Mouse (Mus musculus) embryo, embryonic 10 days (tissue): ENCODE measurements around the gene Pabpn1l.

Experiments
- DNase-seq: peaks from one replicate; pipeline ENCODE4 v3.0.0-alpha.2; 2015; ENCODE audit warnings: low spot score

Gene Pabpn1l

GRCm38 (mm10) chr8:122618660-122619378, 3.7 kb downstream of the Pabpn1l start:
- no peak for DNase-seq

- peak; percentile 90 for DNase-seq
Observed at GRCm38 (mm10) chr8:122617947-122618546, 4.5 kb downstream of the Pabpn1l start.

GRCm38 (mm10) chr8:122616181-122616905, 6.2 kb downstream of the Pabpn1l start:
- no peak for DNase-seq

GRCm38 (mm10) chr8:122611295-122612133, 11.0 kb downstream of the Pabpn1l start, which contains the start of the genes Galns and Trappc2l:
Galns (minus strand) TSS chr8:122611463.
Trappc2l (plus strand) TSS chr8:122611640.
- peak; percentile 99 for DNase-seq

GRCm38 (mm10) chr8:122610612-122611277, 11.8 kb downstream of the Pabpn1l start:
- no peak for DNase-seq

- no peak for DNase-seq
Observed at GRCm38 (mm10) chr8:122610209-122610608, 12.3 kb downstream of the Pabpn1l start.

- DNase-seq: no peak
Observed at GRCm38 (mm10) chr8:122606810-122607209, 15.7 kb downstream of the Pabpn1l start.

- DNase-seq: no peak
Observed at GRCm38 (mm10) chr8:122605367-122605766, 17.2 kb downstream of the Pabpn1l start.

GRCm38 (mm10) chr8:122604640-122605039, 17.9 kb downstream of the Pabpn1l start:
- DNase-seq: no peak

GRCm38 (mm10) chr8:122600666-122601065, 21.9 kb downstream of the Pabpn1l start:
- DNase-seq: no peak

GRCm38 (mm10) chr8:122596031-122596430, 26.5 kb downstream of the Pabpn1l start:
- DNase-seq: no peak

- no peak for DNase-seq
Observed at GRCm38 (mm10) chr8:122593783-122594507, 28.6 kb downstream of the Pabpn1l start.

GRCm38 (mm10) chr8:122593240-122593639, 29.3 kb downstream of the Pabpn1l start:
- no peak for DNase-seq

- no peak for DNase-seq
Observed at GRCm38 (mm10) chr8:122586749-122587148, 35.8 kb downstream of the Pabpn1l start.

- DNase-seq: no peak
Observed at GRCm38 (mm10) chr8:122586171-122586570, 36.4 kb downstream of the Pabpn1l start.

GRCm38 (mm10) chr8:122585411-122585891, 37.1 kb downstream of the Pabpn1l start:
- DNase-seq: no peak

- no peak for DNase-seq
Observed at GRCm38 (mm10) chr8:122584981-122585380, 37.6 kb downstream of the Pabpn1l start.

GRCm38 (mm10) chr8:122580926-122581325, 41.6 kb downstream of the Pabpn1l start:
- peak; percentile 60 for DNase-seq

- DNase-seq: no peak
Observed at GRCm38 (mm10) chr8:122579196-122579595, 43.3 kb downstream of the Pabpn1l start.

- DNase-seq: peak; percentile 51
Observed at GRCm38 (mm10) chr8:122577116-122577515, 45.4 kb downstream of the Pabpn1l start.

- DNase-seq: peak; percentile 96
Observed at GRCm38 (mm10) chr8:122576648-122577022, 45.9 kb downstream of the Pabpn1l start, which contains the start of gene Aprt. Aprt (minus strand) TSS chr8:122576909.
